Mouse (Mus musculus) right cerebral cortex, postnatal 25 days (tissue): ENCODE data around the gene Sh2d2a.
"Not testable (repeated sequence)": the region's sequence is repeated elsewhere in the genome, so short reads cannot be mapped to it uniquely, and the experiment has no call there.

Experiments used
- DNase-seq: peaks from one replicate; pipeline ENCODE4 v3.0.0; 2022

Gene Sh2d2a

DNA sequence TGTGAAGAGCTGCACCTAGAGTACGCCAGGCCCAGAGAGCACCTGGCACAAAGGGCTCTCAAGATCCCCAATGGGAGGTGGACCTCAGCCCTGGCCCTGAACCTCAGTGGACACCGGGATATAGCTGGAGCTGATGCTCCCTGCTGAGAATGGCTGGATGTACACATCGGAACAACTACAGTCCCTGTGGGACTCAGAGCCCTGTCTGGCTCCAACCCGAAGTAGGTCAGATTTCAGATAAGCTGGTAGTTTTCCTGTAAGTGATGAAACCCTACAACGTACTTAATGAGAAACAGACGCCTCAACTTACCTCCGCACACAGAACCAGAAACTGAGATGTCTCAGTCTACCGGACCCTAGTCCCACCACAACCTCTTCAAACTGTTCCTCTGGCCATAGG, 11.1 kb downstream of the Sh2d2a start:
- DNase-seq, result no peak

DNA sequence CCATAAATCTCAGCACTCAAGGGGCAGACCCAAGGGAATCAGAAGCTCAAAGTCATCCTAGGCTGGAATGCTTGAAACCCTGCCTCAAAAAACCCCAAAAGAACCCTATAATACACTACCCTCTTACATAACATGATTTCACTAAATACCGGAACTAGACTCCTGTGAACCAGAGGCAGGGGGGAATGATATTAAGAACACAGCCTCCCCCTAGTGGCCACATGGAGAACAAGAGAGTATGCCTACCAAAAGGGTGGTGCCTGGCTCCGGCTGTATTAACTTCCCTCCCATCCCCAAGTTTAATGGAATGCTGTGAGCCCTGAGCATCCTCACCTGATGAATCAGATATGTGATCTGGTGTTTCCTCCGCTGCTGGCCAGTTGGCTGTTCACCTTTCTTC, 13.3 kb downstream of the Sh2d2a start:
- DNase-seq, result peak; percentile 48

DNA sequence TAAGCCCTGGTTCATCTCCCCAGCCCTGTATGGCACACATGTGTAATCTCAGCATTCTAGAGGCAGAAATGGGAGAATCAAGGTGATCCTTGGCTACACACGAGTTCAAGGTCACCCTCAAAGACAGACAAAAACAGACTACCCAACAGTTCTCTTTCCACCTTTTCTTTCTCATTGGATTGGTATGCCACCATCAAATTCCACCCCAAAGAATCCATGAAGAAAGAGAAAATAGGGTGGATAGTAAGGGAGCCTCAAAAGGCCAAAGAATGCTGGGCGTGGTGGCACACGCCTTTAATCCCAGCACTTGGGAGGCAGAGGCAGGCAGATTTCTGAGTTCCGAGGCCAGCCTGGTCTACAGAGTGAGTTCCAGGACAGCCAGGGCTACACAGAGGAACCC, 17.6 kb downstream of the Sh2d2a start:
- not testable (repeated sequence) for DNase-seq

DNA sequence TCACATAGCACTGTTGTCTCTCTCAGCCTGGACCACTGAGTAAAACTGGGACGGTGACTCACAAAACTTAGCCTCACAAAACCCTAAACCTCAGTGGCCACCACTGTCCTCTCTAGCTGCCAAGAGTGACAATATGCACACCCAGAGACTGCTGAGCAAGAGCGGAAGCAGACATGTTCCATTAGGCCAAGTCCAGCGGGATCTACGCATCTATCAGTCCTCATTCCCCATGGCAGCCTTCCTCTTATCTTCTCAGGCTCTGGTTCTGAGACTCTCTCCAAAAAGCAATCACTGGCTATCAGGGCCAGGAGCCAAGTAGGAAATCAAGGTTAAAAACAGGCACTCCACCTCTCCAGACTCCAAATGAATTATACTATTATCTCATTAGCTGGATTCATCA, 31.2 kb downstream of the Sh2d2a start:
- no peak for DNase-seq

DNA sequence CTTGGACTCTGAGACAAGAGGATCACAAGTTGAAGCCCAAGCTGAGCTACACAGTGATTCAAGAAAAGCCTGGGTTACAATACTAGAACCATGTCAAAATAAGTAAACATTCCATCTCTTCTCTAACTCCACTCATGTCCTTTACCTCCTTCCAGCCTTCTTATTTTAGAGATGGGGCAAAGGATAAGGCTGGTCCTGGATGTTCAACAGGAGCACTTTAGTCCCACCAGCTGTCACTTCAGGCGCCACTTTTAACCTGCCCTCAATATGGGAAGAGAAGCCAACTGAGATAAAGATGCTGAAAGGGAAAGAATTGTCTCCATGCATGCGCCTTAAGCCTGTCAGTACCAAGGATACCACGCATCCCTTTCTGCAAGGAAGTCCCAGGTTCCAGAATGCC, 37.7 kb downstream of the Sh2d2a start:
- DNase-seq, result no peak

DNA sequence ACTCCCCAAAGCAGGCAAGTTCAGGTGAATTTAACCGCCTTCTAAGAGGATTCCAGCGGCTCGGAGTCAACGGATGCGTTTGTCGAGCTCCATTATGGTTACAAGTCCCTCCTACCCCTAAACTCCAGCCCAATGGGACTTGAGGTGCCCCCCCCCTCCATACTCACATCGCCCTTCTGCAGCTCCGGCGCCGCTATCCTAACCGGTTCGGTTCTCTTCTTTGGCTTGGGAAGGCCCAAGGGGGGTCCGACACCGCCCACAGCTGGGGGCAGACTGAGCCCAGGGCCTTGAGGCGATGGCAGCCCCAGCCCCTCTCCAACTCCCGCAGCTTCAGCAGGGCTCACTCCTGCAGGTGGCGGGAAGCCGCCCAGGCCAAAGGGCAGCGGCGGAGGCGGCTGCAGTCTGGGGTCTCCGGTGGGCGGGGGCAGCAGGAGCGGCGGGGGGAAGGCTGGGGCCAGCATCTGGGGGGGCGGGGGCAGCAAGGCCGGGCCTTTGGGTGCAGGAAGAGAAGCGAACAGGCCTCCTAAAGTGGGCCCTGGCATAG, 38.2 kb downstream of the Sh2d2a start:
- no peak for DNase-seq

DNA sequence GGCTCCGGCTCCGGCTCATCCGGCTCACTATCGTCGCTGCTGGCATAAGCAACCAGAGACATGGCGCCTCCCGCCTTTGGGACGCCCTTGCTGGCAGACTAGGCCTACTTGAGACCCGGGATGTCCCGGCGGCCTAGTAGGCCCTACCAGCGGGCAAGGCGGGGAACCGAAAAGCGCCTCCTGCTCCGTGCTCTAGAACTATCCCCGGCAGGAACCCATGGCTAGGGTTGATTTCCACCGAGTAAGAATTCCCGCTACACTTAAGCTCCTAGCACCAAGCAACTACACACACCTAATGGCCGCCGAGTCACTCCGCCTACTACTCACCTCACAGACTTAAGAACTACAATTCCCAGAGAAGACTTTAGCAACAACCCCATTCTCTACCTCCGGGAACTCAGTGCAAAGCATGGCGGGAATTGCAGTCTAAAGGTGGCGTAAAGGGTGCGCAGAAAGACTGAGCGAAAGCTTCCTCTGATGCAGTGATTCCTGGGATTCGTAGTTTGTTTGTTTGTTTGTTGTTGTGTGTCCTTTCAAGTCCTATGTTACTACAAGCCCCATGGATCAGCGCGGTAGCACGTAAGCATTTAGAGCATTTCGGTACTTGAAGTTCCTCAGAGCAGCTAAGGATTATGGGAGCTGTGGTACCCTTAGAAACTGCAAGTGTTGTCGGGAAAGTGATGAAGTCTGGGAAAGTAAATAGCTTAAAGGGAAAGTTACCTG, 38.9 kb downstream of the Sh2d2a start, which contains the start of gene Prcc:
Gene Prcc, minus strand, starts transcription at position 328 of the 723 bp plus-strand sequence.
- peak; percentile 91 for DNase-seq

DNA sequence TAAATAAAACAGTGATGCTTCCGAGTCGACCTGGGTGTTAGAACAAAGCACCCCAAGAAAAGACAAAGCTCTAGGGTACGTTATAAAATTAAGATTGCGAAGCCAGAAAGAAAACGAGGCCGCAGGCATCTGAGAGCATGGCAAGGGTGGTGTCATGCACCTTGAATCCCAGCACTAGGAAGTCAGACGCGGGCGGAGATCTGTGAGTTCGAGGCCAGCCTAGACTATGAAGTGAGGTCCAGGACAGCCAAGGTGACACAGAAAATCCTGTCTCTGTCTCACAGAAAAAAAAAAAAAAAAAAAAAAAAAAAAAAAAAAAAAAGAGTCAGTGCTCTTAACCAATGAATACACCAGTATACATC, 39.4 kb downstream of the Sh2d2a start:
- no peak for DNase-seq

DNA sequence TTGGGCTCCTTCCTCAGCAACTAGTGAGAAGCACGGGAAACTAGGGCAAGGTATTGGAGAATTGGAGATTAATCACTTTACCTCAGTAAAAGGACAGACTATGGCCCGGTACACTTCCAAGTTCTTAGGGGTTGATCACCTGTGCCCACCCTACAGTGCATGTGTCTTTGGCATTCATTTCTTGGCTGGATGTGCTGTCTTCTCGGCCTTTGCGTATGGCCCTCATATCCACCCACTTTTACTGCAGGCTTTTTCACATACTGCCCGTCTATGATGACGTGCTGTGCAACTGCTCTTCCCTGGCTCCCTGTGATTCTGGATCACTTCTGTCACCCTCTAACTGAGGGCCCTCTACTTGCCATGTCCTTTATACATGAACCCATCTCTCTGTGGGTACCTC, 39.9 kb downstream of the Sh2d2a start:
- no peak for DNase-seq

DNA sequence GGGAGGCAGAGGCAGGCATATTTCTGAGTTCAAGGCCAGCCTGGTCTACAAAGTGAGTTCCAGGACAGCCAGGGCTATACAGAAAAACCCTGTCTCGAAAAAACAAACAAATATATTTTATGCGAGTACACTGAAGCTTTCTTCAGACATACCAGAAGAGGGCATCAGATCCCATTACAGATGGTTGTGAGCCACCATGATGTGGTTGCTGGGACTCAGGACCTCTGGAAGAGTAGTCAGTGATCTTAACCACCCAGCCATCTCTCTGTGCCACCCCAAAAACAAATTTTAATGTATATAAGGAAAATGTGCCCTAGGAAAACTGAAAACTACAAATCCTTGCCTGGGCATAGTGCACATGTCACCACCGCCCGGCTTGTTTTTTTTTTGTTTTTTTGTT, 40.8 kb downstream of the Sh2d2a start:
- not testable (repeated sequence) for DNase-seq

DNA sequence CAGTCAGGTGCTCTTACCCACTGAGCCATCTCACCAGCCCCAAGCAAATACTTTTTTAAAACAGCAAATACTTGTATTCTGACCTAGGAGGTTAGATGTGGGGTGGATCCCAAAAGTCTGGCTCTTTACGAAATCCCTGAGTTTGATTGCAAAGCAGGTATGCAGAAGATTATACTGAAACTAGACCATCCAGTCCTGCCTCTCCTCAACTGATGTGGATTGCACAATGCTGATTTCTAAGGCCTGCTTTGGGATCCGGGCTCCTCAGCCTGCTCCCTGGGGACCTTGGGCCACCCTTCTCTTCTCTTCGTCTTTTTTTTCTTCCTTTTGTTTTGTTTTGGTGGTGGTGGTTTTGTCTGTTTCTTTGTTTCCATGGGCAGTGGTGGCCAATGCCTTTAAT, 44.9 kb downstream of the Sh2d2a start:
- no peak for DNase-seq

DNA sequence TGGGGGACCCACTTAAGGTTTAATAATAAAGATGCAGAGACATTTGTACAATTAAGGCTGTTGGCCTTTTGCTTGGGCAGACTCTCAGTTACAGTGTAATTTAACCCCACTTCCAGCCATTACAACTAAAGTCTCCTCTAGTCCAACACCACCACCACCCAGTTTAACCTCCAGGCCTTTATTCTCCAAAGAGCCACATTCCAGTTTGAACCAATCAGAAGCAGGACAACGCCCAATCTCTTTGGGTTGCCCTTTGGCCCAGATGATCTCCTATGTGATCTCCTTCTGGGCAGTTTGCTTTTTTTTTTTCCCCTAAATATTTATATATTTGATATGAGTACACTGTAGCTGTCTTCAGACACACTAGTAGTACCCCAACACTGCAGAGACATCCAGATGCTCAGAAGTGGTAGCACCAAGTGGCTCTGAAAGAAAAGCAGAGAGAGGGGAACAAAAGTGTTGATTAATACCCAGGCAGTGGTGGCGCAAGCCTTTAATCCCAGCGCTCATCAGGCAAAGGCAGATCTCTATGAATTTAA, 46.9 kb downstream of the Sh2d2a start:
- DNase-seq, result no peak

DNA sequence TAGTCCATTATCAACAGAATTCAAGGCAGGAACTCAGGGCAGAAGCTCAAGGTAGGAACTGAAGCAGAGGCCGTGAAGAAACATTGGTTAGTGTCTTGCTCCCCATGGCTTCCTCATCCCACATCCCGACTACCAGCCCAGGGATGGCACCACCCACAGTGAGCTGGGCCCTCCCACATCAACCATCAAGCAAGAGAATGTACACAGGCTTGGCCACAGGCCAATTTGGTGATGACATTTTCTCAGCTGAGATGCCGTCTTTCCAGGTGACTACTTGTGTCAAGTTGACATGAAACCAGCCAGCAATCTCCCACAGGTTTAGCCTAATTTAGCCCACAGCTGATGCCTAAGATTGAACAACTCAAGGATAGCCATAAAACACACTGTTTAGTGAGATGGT, 52.7 kb downstream of the Sh2d2a start:
- DNase-seq, result no peak

DNA sequence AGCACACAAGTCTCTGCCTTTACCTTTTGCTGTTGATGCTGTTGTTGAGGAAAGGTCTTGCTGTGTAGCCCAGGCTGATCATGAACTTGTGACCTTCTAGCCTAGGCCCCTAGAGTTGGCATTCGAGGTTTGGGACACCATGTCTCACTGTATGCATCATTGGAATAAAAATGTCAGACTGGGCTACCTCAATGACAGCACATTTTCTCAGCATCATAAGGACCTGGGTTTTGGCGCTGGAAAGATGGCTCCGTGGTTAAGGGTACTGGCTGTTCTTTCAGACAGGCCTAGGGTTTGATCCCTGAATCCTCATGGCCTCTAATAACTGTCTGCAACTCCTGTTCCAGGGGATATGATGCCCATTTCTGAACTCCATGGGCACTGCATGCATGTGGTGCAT, 53.2 kb downstream of the Sh2d2a start:
- no peak for DNase-seq

DNA sequence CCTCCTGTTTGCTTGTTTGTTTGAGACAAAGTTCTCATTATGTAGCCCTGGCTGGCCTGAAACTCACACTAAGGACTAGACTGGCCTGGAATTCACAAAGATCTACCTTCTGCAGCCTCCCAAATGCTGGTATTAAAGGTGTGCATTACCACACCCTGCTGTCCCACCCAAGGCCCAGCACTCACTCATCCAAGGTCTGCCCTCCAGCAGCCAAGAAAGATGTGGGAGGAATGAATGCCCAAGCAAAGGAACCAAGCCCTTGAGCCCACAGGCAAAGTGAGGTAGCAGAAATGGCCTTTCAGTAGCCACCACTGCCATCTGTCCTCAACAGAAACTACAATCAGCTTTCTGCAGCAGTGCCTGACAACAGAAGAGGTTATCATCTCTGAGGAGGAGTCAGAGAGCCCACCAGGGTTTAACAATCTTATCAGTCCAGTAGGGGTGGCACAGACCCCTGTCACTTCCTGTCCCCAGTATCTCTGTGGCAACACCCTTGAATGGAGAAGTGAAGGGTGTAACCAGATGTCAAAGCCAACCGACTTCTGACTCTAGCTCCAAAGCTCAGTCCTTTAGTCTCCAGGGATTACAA, 54.6 kb downstream of the Sh2d2a start:
- no peak for DNase-seq

DNA sequence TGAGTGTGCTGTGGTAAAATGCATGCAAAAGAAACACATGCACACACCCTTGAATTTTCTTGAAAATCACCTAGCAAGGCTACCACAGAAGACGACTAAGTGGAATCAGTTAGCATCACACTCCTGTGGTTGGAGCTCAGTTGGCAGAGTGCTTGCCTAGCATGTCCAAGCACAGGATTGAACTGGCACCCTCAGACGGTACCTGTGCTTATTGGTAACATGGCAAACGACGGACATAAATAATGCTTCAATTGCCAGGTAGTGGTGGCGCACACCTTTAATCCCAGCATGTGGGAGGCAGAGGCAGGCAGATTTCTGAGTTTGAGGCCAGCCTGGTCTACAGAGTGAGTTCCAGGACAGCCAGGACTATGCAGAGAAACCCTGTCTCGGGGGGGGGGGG, 55.4 kb downstream of the Sh2d2a start:
- DNase-seq, result not testable (repeated sequence)

DNA sequence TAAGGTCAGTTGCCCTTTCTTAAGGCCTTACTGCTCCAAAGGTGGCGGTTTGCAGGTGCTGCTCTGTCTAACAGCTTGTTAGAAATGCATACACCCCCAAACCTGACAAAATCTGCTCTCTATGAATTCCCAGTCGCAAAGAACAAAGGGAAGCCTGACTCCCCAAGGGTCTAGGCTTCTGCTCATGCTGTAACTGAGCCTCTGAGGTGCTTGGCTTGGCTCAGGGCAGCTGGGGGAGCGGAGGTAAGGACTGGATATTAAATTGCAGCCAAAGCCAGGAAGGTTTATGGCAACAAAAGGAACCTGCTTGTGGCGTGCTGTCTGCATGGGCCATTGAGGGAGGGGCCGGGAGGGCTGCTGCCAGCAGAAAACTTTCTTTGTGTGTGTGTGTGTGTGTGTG, 57.3 kb downstream of the Sh2d2a start:
- DNase-seq, result no peak
